ENCODE assay signal across 9 mouse cellular contexts in the genomic region with DNA sequence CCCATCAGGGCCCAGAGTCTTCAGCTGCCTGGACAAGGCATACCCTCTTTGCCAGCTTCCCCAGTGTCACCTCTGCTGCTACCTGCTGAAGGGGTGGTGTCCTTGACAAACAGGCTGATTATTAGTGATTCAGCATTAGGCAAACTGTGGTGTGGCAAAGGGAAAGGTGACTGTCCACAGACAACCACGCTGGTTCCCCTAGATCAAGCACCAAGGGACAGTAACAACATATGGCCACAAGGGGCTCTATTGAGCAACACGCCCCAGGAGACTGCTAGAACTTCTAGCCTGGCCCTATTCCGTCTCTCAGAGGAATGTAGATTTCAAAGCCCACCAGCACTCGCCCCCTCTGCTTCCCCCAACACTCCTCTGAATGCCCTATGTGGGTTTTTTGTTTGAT. TPM values are rescaled to one million over a fixed set of nuclear protein-coding genes. Genes with fewer than 3 reads are reported as not detected.
DNase-seq lines count a peak whose midpoint lies in the region; ATAC-seq and TF ChIP-seq lines count a peak whose summit lies in the region.
"Had no signal": no experiment of that assay in that cellular context is flagged by ENCODE, and none has a peak within 500 bp of the region (broad histone marks: within the 10 kb centered on the region; RNA-seq: fewer than 3 reads in every experiment).

No protein-coding gene starts in this region.

- dilution Hi-C loops in CH12.LX (cut with MboI; ENCODE audit: extremely low pct_ligation_motif_present, extremely low pct_unique_long_range_greater_than_20kb, low sequenced_read_pairs), result no loop called here

- H3K4me2 ChIP-seq in hindbrain, embryonic 11.5 days (replicated peaks; ENCODE audit: low read depth, low read length), result no peak overlapping the region
- no peak overlapping the region for H3K4me2 ChIP-seq in hindbrain, embryonic 12.5 days (replicated peaks)
- H3K4me2 ChIP-seq in CH12.LX (ENCODE audit: insufficient read depth, low read depth, poor library complexity, severe bottlenecking), result no peak overlapping the region
- no peak overlapping the region for H3K4me2 ChIP-seq in kidney, embryonic 16.5 days (replicated peaks; ENCODE audit: low read depth, low read length)
- no peak overlapping the region for H3K4me2 ChIP-seq in lung, postnatal 0 days (replicated peaks; ENCODE audit: low read depth, low read length)
- H3K4me2 ChIP-seq: limb, embryonic 15.5 days had no signal

- DNase-seq in hindbrain, embryonic 11.5 days (ENCODE audit: low spot score), result peak; percentile 64
- DNase-seq in CH12.LX (ENCODE audit: extremely low read depth), result peak; percentile 64
- DNase-seq in cerebellum, adult 11 months, result peak; percentile 15
- DNase-seq in gastrocnemius, postnatal 14 days, result peak; percentile 30
- DNase-seq in lung, postnatal 0 days (ENCODE audit: low spot score), result peak; percentile 61
- DNase-seq in spleen, postnatal 10 days (ENCODE audit: low spot score in 2 of 2), result peak; percentile 20 to 57

- no peaks in the 10 kb centered on the region for H3K79me2 ChIP-seq in CH12.LX (replicated peaks; ENCODE audit: control insufficient read depth, extremely low read depth, insufficient read depth, poor library complexity, severe bottlenecking)

- no peak overlapping the region for H3K27ac ChIP-seq in hindbrain, embryonic 11.5 days (ENCODE audit: low read depth, low read length)
- no peak overlapping the region for H3K27ac ChIP-seq in hindbrain, embryonic 12.5 days
- no peak overlapping the region for H3K27ac ChIP-seq in CH12.LX (ENCODE audit: insufficient read depth, low read depth)
- H3K27ac ChIP-seq in kidney, embryonic 16.5 days (ENCODE audit: low read length), result no peak overlapping the region
- H3K27ac ChIP-seq in lung, postnatal 0 days (ENCODE audit: low read length), result no peak overlapping the region
- H3K27ac ChIP-seq: limb, embryonic 15.5 days had no signal

- no peaks in the 10 kb centered on the region for H3K27me3 ChIP-seq in hindbrain, embryonic 11.5 days (ENCODE audit: control insufficient read depth, insufficient read depth, low read length)
- no peaks in the 10 kb centered on the region; the same call in 1 of the 2 replicates for H3K27me3 ChIP-seq in hindbrain, embryonic 12.5 days
- H3K27me3 ChIP-seq in CH12.LX (replicated peaks), result no peaks in the 10 kb centered on the region
- H3K27me3 ChIP-seq in kidney, embryonic 16.5 days (ENCODE audit: insufficient read depth, low read length), result no peaks in the 10 kb centered on the region
- no peaks in the 10 kb centered on the region for H3K27me3 ChIP-seq in lung, postnatal 0 days (replicated peaks; ENCODE audit: insufficient read depth, low read length)
- H3K27me3 ChIP-seq: limb, embryonic 15.5 days had no signal

- TF ChIP-seq RAD21 in CH12.LX (IDR thresholded peaks at IDR 0.05; ENCODE audit: low read depth, low read length), result peak; percentile 60

- H3K4me1 ChIP-seq in hindbrain, embryonic 11.5 days (replicated peaks; ENCODE audit: control insufficient read depth, insufficient read depth, low read length), result no peaks in the 10 kb centered on the region
- no peaks in the 10 kb centered on the region for H3K4me1 ChIP-seq in hindbrain, embryonic 12.5 days
- peaks cover 24 to 33% of the 10 kb centered on the region in 2 experiments for H3K4me1 ChIP-seq in CH12.LX (ENCODE audit: control insufficient read depth in 1 of 2, insufficient read depth in 2 of 2)
- H3K4me1 ChIP-seq in kidney, embryonic 16.5 days (ENCODE audit: insufficient read depth, low read length), result peaks cover 11% of the 10 kb centered on the region; the same call in 1 of the 2 replicates
- no peaks in the 10 kb centered on the region for H3K4me1 ChIP-seq in lung, postnatal 0 days (ENCODE audit: insufficient read depth, low read depth, low read length)
- H3K4me1 ChIP-seq: limb, embryonic 15.5 days had no signal

- no peak overlapping the region for H3K4me3 ChIP-seq in hindbrain, embryonic 11.5 days (ENCODE audit: low read depth, low read length)
- no peak overlapping the region for H3K4me3 ChIP-seq in hindbrain, embryonic 12.5 days
- H3K4me3 ChIP-seq in CH12.LX (replicated peaks in 1 of 3; ENCODE audit: low read depth in 2 of 3, low read length in 2 of 3, poor library complexity in 1 of 3), result no peak overlapping the region
- no peak overlapping the region for H3K4me3 ChIP-seq in kidney, embryonic 16.5 days (ENCODE audit: low read length)
- no peak overlapping the region for H3K4me3 ChIP-seq in lung, postnatal 0 days (ENCODE audit: low read depth, low read length)
- H3K4me3 ChIP-seq: limb, embryonic 15.5 days had no signal

- WGBS in hindbrain, embryonic 11.5 days, result 20% methylated on average over 4 of the region's 4 CpGs
- WGBS in hindbrain, embryonic 12.5 days, result 10% methylated on average over 4 of the region's 4 CpGs
- 29% methylated on average over 4 of the region's 4 CpGs for WGBS in kidney, embryonic 16.5 days
- 24% methylated on average over 4 of the region's 4 CpGs for WGBS in lung, postnatal 0 days

- TF ChIP-seq EP300 in CH12.LX (IDR thresholded peaks at IDR 0.05; ENCODE audit: low read length), result no peak
- no peak for TF ChIP-seq EP300 in lung, postnatal 0 days (IDR thresholded peaks at IDR 0.05)

- no peaks in the 10 kb centered on the region for H3K36me3 ChIP-seq in hindbrain, embryonic 11.5 days (ENCODE audit: control insufficient read depth, insufficient read depth, low read length)
- H3K36me3 ChIP-seq in hindbrain, embryonic 12.5 days, result no peaks in the 10 kb centered on the region
- H3K36me3 ChIP-seq in CH12.LX (replicated peaks in 1 of 2; ENCODE audit: control insufficient read depth in 1 of 2, insufficient read depth in 1 of 2, low read length in 1 of 2), result no peaks in the 10 kb centered on the region
- no peaks in the 10 kb centered on the region for H3K36me3 ChIP-seq in kidney, embryonic 16.5 days (ENCODE audit: insufficient read depth, low read length)
- H3K36me3 ChIP-seq in lung, postnatal 0 days (ENCODE audit: insufficient read depth, low read length), result no peaks in the 10 kb centered on the region
- H3K36me3 ChIP-seq: limb, embryonic 15.5 days had no signal

- peak; percentile 79 to 91 for TF ChIP-seq CTCF in CH12.LX (conservative IDR thresholded peaks at IDR 0.05 in 1 of 2, IDR thresholded peaks at IDR 0.05 in 1 of 2; ENCODE audit: low read depth in 2 of 2, low read length in 2 of 2)
- peak; percentile 86 for TF ChIP-seq CTCF in lung, postnatal 0 days (IDR thresholded peaks at IDR 0.05)

- intact Hi-C loops in gastrocnemius, postnatal 14 days (cut with DNase I; ENCODE audit: low total_unique reads), result no loop called here

- in situ Hi-C loops in CH12.LX (cut with MboI; ENCODE audit: low pct_ligation_motif_present, low pct_unique_long_range_greater_than_20kb, low sequenced_read_pairs), result no loop called here

- H3K9ac ChIP-seq in hindbrain, embryonic 11.5 days (ENCODE audit: low read depth, low read length), result no peak overlapping the region
- H3K9ac ChIP-seq in hindbrain, embryonic 12.5 days, result no peak overlapping the region
- no peak overlapping the region for H3K9ac ChIP-seq in CH12.LX (ENCODE audit: insufficient read depth, low read depth)
- H3K9ac ChIP-seq in kidney, embryonic 16.5 days (replicated peaks; ENCODE audit: low read length), result no peak overlapping the region
- no peak overlapping the region for H3K9ac ChIP-seq in lung, postnatal 0 days (replicated peaks; ENCODE audit: low read depth)
- H3K9ac ChIP-seq: limb, embryonic 15.5 days had no signal

- no peaks in the 10 kb centered on the region for H3K9me3 ChIP-seq in hindbrain, embryonic 11.5 days (ENCODE audit: control insufficient read depth, low read length)
- peaks cover 12% of the 10 kb centered on the region for H3K9me3 ChIP-seq in hindbrain, embryonic 12.5 days (replicated peaks)
- H3K9me3 ChIP-seq in CH12.LX (replicated peaks; ENCODE audit: low read length), result peaks cover 5% of the 10 kb centered on the region
- H3K9me3 ChIP-seq in kidney, embryonic 16.5 days (ENCODE audit: low read length), result peaks cover 14% of the 10 kb centered on the region
- H3K9me3 ChIP-seq in lung, postnatal 0 days (ENCODE audit: low read length), result no peaks in the 10 kb centered on the region
- H3K9me3 ChIP-seq: limb, embryonic 15.5 days had no signal

- no peak for ATAC-seq in hindbrain, embryonic 11.5 days (ENCODE audit: low FRiP score)
- no peak for ATAC-seq in hindbrain, embryonic 12.5 days (ENCODE audit: low FRiP score)
- ATAC-seq in kidney, embryonic 16.5 days (ENCODE audit: low FRiP score, low TSS enrichment), result peak; percentile 63; the same call in 1 of the 2 replicates
- ATAC-seq in lung, postnatal 0 days, result peak; percentile 40; the same call in 1 of the 2 replicates

- no peak for TF ChIP-seq POLR2A in CH12.LX (IDR thresholded peaks at IDR 0.05; ENCODE audit: low read depth, low read length)

TF ChIP-seq in CH12.LX, 34 proteins besides CTCF, POLR2A, EP300 and RAD21:
- TF ChIP-seq USF2 (conservative IDR thresholded peaks at IDR 0.05; ENCODE audit: low read depth, low read length), result no peak
- TF ChIP-seq IRF4 (IDR thresholded peaks at IDR 0.05; ENCODE audit: low read depth, low read length), result peak; percentile 19; the same call in 1 of the 2 replicates
- TF ChIP-seq MYC (IDR thresholded peaks at IDR 0.05; ENCODE audit: low read depth, low read length), result peak; percentile 50; the same call in 1 of the 2 replicates
- TF ChIP-seq TCF12 (IDR thresholded peaks at IDR 0.05; ENCODE audit: low read depth, low read length), result no peak
- TF ChIP-seq SMC3 (IDR thresholded peaks at IDR 0.05; ENCODE audit: low read depth, low read length), result peak; percentile 65
- TF ChIP-seq UBTF (IDR thresholded peaks at IDR 0.05; ENCODE audit: low read depth, low read length), result no peak

RNA-seq across cellular contexts. Expression of gene Fam71a, which starts 11.6 kb away (rescaled TPM):
- polyA plus RNA-seq in hindbrain, embryonic 11.5 days (2014; fragmentation: Nextera tagmentation; extraction: Ambion mirVana), result not detected in 2 replicates
- not detected in 2 replicates for polyA plus RNA-seq in hindbrain, embryonic 12.5 days (2016; fragmentation: Nextera tagmentation; extraction: Ambion mirVana)
- total RNA-seq in CH12.LX (2012; rRNA removed), result not detected in 2 replicates
- not detected in 2 replicates for total RNA-seq in CH12.LX (2014; rRNA removed)
- not detected in 2 replicates for polyA plus RNA-seq in CH12.LX (2012; ENCODE audit: insufficient read length, low read depth)
- total RNA-seq in gastrocnemius, postnatal 14 days (2021), result not detected
- polyA plus RNA-seq in kidney, embryonic 16.5 days (2015; fragmentation: Nextera tagmentation; extraction: Ambion mirVana), result not detected in 2 replicates
- polyA plus RNA-seq in lung, postnatal 0 days (2015; fragmentation: Nextera tagmentation; extraction: Ambion mirVana), result not detected in 2 replicates
- polyA plus RNA-seq: limb, embryonic 15.5 days had no signal

RNA-seq across cellular contexts. Expression of gene Batf3, which starts 55.4 kb away (rescaled TPM):
- 4.6 TPM in 2 replicates for polyA plus RNA-seq in hindbrain, embryonic 11.5 days (2014; fragmentation: Nextera tagmentation; extraction: Ambion mirVana)
- 2.8 and 3.8 TPM in 2 replicates for polyA plus RNA-seq in hindbrain, embryonic 12.5 days (2016; fragmentation: Nextera tagmentation; extraction: Ambion mirVana)
- total RNA-seq in CH12.LX (2012; rRNA removed) (38.7 and 50.4 TPM in 2 replicates), CH12.LX (2014; rRNA removed) (33.0 and 44.7 TPM in 2 replicates)
- 42.5 and 48.1 TPM in 2 replicates for polyA plus RNA-seq in CH12.LX (2012; ENCODE audit: insufficient read length, low read depth)
- under 1 TPM in 1 of 2 experiments, not detected in 1; 0.53 TPM for total RNA-seq in gastrocnemius, postnatal 14 days (2021)
- polyA plus RNA-seq in kidney, embryonic 16.5 days (2015; fragmentation: Nextera tagmentation; extraction: Ambion mirVana), result 13.5 and 14.6 TPM in 2 replicates
- 2.0 and 2.6 TPM in 2 replicates for polyA plus RNA-seq in lung, postnatal 0 days (2015; fragmentation: Nextera tagmentation; extraction: Ambion mirVana)

Comparison
In these comparisons a context has a peak if more than half of its experiments do, and no peak if none do; other contexts are left out.
1. ATAC-seq: peak in kidney, embryonic 16.5 days (single experiment) and lung, postnatal 0 days (single experiment); none in hindbrain, embryonic 11.5 days (single experiment) and hindbrain, embryonic 12.5 days (single experiment).
2. Peak in every context shown above with its lines, with median percentiles within 50 percentile points of each other: DNase-seq.